In genomic region chr16:10867904-10868440, GRCm38 (mm10) we compare ENCODE assay signal across 10 mouse cellular contexts. TPM values are rescaled to one million over a fixed set of nuclear protein-coding genes. Genes with fewer than 3 reads are reported as not detected.
DNase-seq lines count a peak whose midpoint lies in the region; ATAC-seq lines count a peak whose summit lies in the region.
"Had no signal": no experiment of that assay in that cellular context is flagged by ENCODE, and none has a peak within 500 bp of the region (broad histone marks: within the 10 kb centered on the region; RNA-seq: fewer than 3 reads in every experiment).

No protein-coding gene starts in this region.

- no peak overlapping the region for H3K4me2 ChIP-seq in forebrain, embryonic 11.5 days (ENCODE audit: low read depth, low read length, severe bottlenecking)
- no peak overlapping the region for H3K4me2 ChIP-seq in forebrain, embryonic 15.5 days (replicated peaks)
- H3K4me2 ChIP-seq: hindbrain, embryonic 15.5 days had no signal

- no peaks in the 10 kb centered on the region for H3K27me3 ChIP-seq in forebrain, embryonic 11.5 days (ENCODE audit: control insufficient read depth, insufficient read depth, low read length)
- H3K27me3 ChIP-seq in forebrain, embryonic 15.5 days: no peaks in the 10 kb centered on the region
- H3K27me3 ChIP-seq: hindbrain, embryonic 15.5 days had no signal

- H3K9me3 ChIP-seq in forebrain, embryonic 11.5 days (ENCODE audit: control insufficient read depth, low read length): no peaks in the 10 kb centered on the region
- no peaks in the 10 kb centered on the region for H3K9me3 ChIP-seq in forebrain, embryonic 15.5 days
- H3K9me3 ChIP-seq: hindbrain, embryonic 15.5 days had no signal

- 35% methylated on average over 11 of the region's 11 CpGs for WGBS in forebrain, embryonic 11.5 days
- WGBS in forebrain, embryonic 15.5 days: 34% methylated on average over 11 of the region's 11 CpGs

- H3K4me1 ChIP-seq in forebrain, embryonic 11.5 days (replicated peaks; ENCODE audit: control insufficient read depth, insufficient read depth, low read length): no peaks in the 10 kb centered on the region
- no peaks in the 10 kb centered on the region for H3K4me1 ChIP-seq in forebrain, embryonic 15.5 days
- H3K4me1 ChIP-seq: hindbrain, embryonic 15.5 days had no signal

- H3K27ac ChIP-seq in forebrain, embryonic 11.5 days (ENCODE audit: low read depth, low read length): no peak overlapping the region
- H3K27ac ChIP-seq in forebrain, embryonic 15.5 days (replicated peaks): no peak overlapping the region
- H3K27ac ChIP-seq: hindbrain, embryonic 15.5 days had no signal

- no peaks in the 10 kb centered on the region for H3K36me3 ChIP-seq in forebrain, embryonic 11.5 days (ENCODE audit: control insufficient read depth, insufficient read depth, low read length)
- H3K36me3 ChIP-seq in forebrain, embryonic 15.5 days: no peaks in the 10 kb centered on the region
- H3K36me3 ChIP-seq: hindbrain, embryonic 15.5 days had no signal

- ATAC-seq in forebrain, embryonic 11.5 days (replicated peaks; ENCODE audit: low FRiP score): peak; percentile 23; the same call in 1 of the 2 replicates
- no peak for ATAC-seq in forebrain, embryonic 15.5 days (replicated peaks)

- no peak overlapping the region for H3K4me3 ChIP-seq in forebrain, embryonic 11.5 days (ENCODE audit: low read depth, low read length)
- H3K4me3 ChIP-seq in forebrain, embryonic 15.5 days: no peak overlapping the region
- H3K4me3 ChIP-seq: hindbrain, embryonic 15.5 days had no signal

- peak; percentile 79 for DNase-seq in forebrain, embryonic 11.5 days (ENCODE audit: low spot score)
- peak; percentile 74 for DNase-seq in 3T3-L1 (ENCODE audit: low read depth, low spot score)
- DNase-seq in adipocyte (ENCODE audit: low spot score): peak; percentile 71
- DNase-seq in embryo, embryonic 11 days: peak; percentile 63
- peak; percentile 47 to 86 for DNase-seq in kidney, postnatal 36 days
- DNase-seq in lung, postnatal 36 days: peak; percentile 77
- peak; percentile 52 to 88 for DNase-seq in spleen, postnatal 4 days (ENCODE audit: low spot score in 2 of 2)

- H3K9ac ChIP-seq in forebrain, embryonic 11.5 days (ENCODE audit: low read length): no peak overlapping the region
- no peak overlapping the region for H3K9ac ChIP-seq in forebrain, embryonic 15.5 days (replicated peaks)
- H3K9ac ChIP-seq: hindbrain, embryonic 15.5 days had no signal

RNA-seq across cellular contexts. Expression of gene Rmi2, which starts 33.1 kb away (rescaled TPM):
- 4.9 and 5.0 TPM in 2 replicates for polyA plus RNA-seq in forebrain, embryonic 11.5 days (2014; fragmentation: Nextera tagmentation; extraction: Ambion mirVana)
- 0.94 and 1.5 TPM in 2 replicates for polyA plus RNA-seq in forebrain, embryonic 15.5 days (2015; fragmentation: Nextera tagmentation; extraction: Ambion mirVana)

RNA-seq across cellular contexts. Expression of gene Gm11172, which starts 55.3 kb away (rescaled TPM):
- not detected in 2 replicates for polyA plus RNA-seq in forebrain, embryonic 11.5 days (2014; fragmentation: Nextera tagmentation; extraction: Ambion mirVana)
- not detected in 2 replicates for polyA plus RNA-seq in forebrain, embryonic 15.5 days (2015; fragmentation: Nextera tagmentation; extraction: Ambion mirVana)
- polyA plus RNA-seq: hindbrain, embryonic 15.5 days; neural tube, embryonic 14.5 days had no signal
